8 mouse cellular contexts compared by ENCODE assay signal in genomic region chr4:116876995-116877728, GRCm38 (mm10). TPM values are rescaled to one million over a fixed set of nuclear protein-coding genes. Genes with fewer than 3 reads are reported as not detected.
DNase-seq lines count a peak whose midpoint lies in the region; ATAC-seq and TF ChIP-seq lines count a peak whose summit lies in the region.

Gene Zswim5 (plus strand): TSS chr4:116877376.

- H3K9ac ChIP-seq in hindbrain, postnatal 0 days (replicated peaks; ENCODE audit: low read length), result peak within 1 kb of the TSS; percentile 74

- intact Hi-C loops in left cerebral cortex, adult 2 months (cut with DNase I), result loop anchor here (2.0 to 5.0 kb wide), 4 partner anchors 50 to 110 kb away; no protein-coding TSS in a partner anchor

- no peak for TF ChIP-seq CTCF in hindbrain, postnatal 0 days (IDR thresholded peaks at IDR 0.05; ENCODE audit: low read depth)
- TF ChIP-seq CTCF in left cerebral cortex, adult 2 months (IDR thresholded peaks at IDR 0.05), result no peak; the same call in 1 of the 2 replicates

- peak within 1 kb of the TSS; percentile 65 for H3K4me3 ChIP-seq in hindbrain, postnatal 0 days (ENCODE audit: low read length)
- H3K4me3 ChIP-seq in left cerebral cortex, adult 2 months, result peak within 1 kb of the TSS; percentile 83

- 2% methylated on average over 78 of the region's 104 CpGs for WGBS in hindbrain, postnatal 0 days

- peak within 1 kb of the TSS; percentile 78 for H3K4me2 ChIP-seq in hindbrain, postnatal 0 days (ENCODE audit: low read depth, low read length)

- no peaks in the 10 kb centered on the region for H3K36me3 ChIP-seq in hindbrain, postnatal 0 days (ENCODE audit: insufficient read depth, low read length)

- no peaks in the 10 kb centered on the region for H3K27me3 ChIP-seq in hindbrain, postnatal 0 days (ENCODE audit: insufficient read depth, low read length)

- peak within 1 kb of the TSS; percentile 88 for H3K27ac ChIP-seq in hindbrain, postnatal 0 days
- H3K27ac ChIP-seq in left cerebral cortex, adult 2 months, result peak within 1 kb of the TSS; percentile 91

- H3K4me1 ChIP-seq in hindbrain, postnatal 0 days (ENCODE audit: insufficient read depth, low read length), result no peaks in the 10 kb centered on the region

- DNase-seq in adrenal gland, adult 18-20 months (ENCODE audit: low spot score in 2 of 2), result peak; percentile 65 to 71
- DNase-seq in cerebellum, postnatal 4 days (ENCODE audit: low spot score in 2 of 2), result peak; percentile 54 to 84
- DNase-seq in gastrocnemius, adult 8-10 months (ENCODE audit: low spot score in 2 of 2), result peak; percentile 3 to 18
- peak; percentile 95 for DNase-seq in hindbrain, postnatal 0 days (ENCODE audit: low spot score)
- DNase-seq in left cerebral cortex, adult 2 months (ENCODE audit: extremely low spot score in 1 of 2, low spot score in 2 of 2), result peak; percentile 76 to 80
- peak; percentile 71 for DNase-seq in lung, postnatal 36 days
- DNase-seq in right cerebral cortex, adult 18-20 months, result peak; percentile 83
- DNase-seq in yolk sac, embryonic 10.5 days (ENCODE audit: low spot score), result peak; percentile 79

- no peaks in the 10 kb centered on the region for H3K9me3 ChIP-seq in hindbrain, postnatal 0 days (ENCODE audit: low read length)

- peak; percentile 96 for ATAC-seq in hindbrain, postnatal 0 days

RNA-seq across cellular contexts. Expression of gene Zswim5, which starts in this region (rescaled TPM):
- 1 to 10 TPM; 3.8 to 5.2 TPM for total RNA-seq in adrenal gland, adult 18-20 months (2021)
- under 1 TPM; 0.05 to 0.17 (median 0.07) TPM for total RNA-seq in gastrocnemius, adult 8-10 months (2022)
- total RNA-seq in hindbrain, postnatal 0 days (2014; rRNA removed), result 21.3 and 25.8 TPM in 2 replicates
- 2.3 and 2.4 TPM in 2 replicates for polyA plus RNA-seq in hindbrain, postnatal 0 days (2015; fragmentation: Nextera tagmentation; extraction: Ambion mirVana)
- 10 to 100 TPM in 1 of 2 experiments, 1 to 10 TPM in 1; 9.3 to 11.0 TPM for total RNA-seq in left cerebral cortex, adult 2 months (2021)

Comparison
In these comparisons a context has a peak if more than half of its experiments do, and no peak if none do; other contexts are left out.
1. Peak in every context shown above with its lines: DNase-seq, ATAC-seq, H3K4me3 ChIP-seq and H3K27ac ChIP-seq.
2. RNA of gene Zswim5 (total RNA-seq): 21.3 to 25.8 TPM in hindbrain, postnatal 0 days, 9.3 to 11.0 TPM in left cerebral cortex, adult 2 months and 3.8 to 5.2 TPM in adrenal gland, adult 18-20 months; 0.05 to 0.17 TPM in gastrocnemius, adult 8-10 months; every median in the first group is over 4 times any median in the second.
3. Peak in DNase-seq in gastrocnemius, adult 8-10 months; RNA of the gene not detected or under 1 TPM.
4. DNase-seq: peak in every context shown above with its lines; median percentile 95 in hindbrain, postnatal 0 days; 83 in right cerebral cortex, adult 18-20 months; 79 in yolk sac, embryonic 10.5 days; 78 in left cerebral cortex, adult 2 months; 71 in lung, postnatal 36 days; 69 in cerebellum, postnatal 4 days; 68 in adrenal gland, adult 18-20 months; 10 in gastrocnemius, adult 8-10 months.